Mouse (Mus musculus) limb, embryonic 13.5 days (tissue): ENCODE results near the gene Kcna7. TPM values are rescaled to one million over a fixed set of nuclear protein-coding genes. Genes with fewer than 3 reads are reported as not detected.
A peak's percentile ranks its signal among the peaks of the same experiment; 100 is the strongest.

Source experiments
- ATAC-seq: fragments of 200-750 bp; cut with Nextera tagmentation; 2 replicates; pipeline ENCODE4 v1.8.0; 2017; ENCODE audit warnings: low read depth, moderate number of reproducible peaks, moderate TSS enrichment; ENCODE audit not compliant: low FRiP score
- H3K27ac ChIP-seq: fragments of 300-500 bp; sonication (generic); 2 replicates; pipeline ENCODE4 v1.5.1; 2015; ENCODE audit warnings: inconsistent platforms, mild to moderate bottlenecking, moderate library complexity
- H3K27me3 ChIP-seq: fragments of 300-500 bp; sonication (generic); 2 replicates; pipeline ENCODE4 v1.6.1; 2015; ENCODE audit warnings: mild to moderate bottlenecking, inconsistent platforms
- H3K36me3 ChIP-seq: fragments of 300-500 bp; sonication (generic); 2 replicates; pipeline ENCODE4 v1.6.1; 2015; ENCODE audit warnings: inconsistent platforms, mild to moderate bottlenecking, moderate library complexity
- H3K4me1 ChIP-seq: fragments of 300-500 bp; sonication (generic); 2 replicates; pipeline ENCODE4 v1.6.1; 2015; ENCODE audit warnings: inconsistent platforms
- H3K4me2 ChIP-seq: fragments of 300-500 bp; sonication (generic); replicated peaks from 2 replicates; pipeline ENCODE4 v1.6.1; 2015; ENCODE audit warnings: inconsistent platforms, mild to moderate bottlenecking, moderate library complexity
- H3K4me3 ChIP-seq: fragments of 300-500 bp; sonication (generic); 2 replicates; pipeline ENCODE4 v1.5.1; 2015; ENCODE audit warnings: moderate library complexity, mild to moderate bottlenecking, inconsistent platforms
- H3K9ac ChIP-seq: fragments of 300-500 bp; sonication (generic); 2 replicates; pipeline ENCODE4 v1.6.1; 2015; ENCODE audit warnings: mild to moderate bottlenecking, inconsistent platforms
- H3K9me3 ChIP-seq: fragments of 300-500 bp; sonication (generic); 2 replicates; pipeline ENCODE4 v1.6.1; 2016; ENCODE audit warnings: inconsistent platforms
- WGBS: fragments of 180-500 bp; shearing (Covaris S2); methylation state at CpG from one replicate; pipeline ENCODE4 v1.1.7; 2015; 5-methylcytosine and 5-hydroxymethylcytosine counted together
- polyA plus RNA-seq: library from polyadenylated mRNA; unstranded; fragments of >200 nt; fragmentation: Nextera tagmentation; extraction: Ambion mirVana; gene quantifications from 2 replicates; pipeline ENCODE4 v1.2.1, GENCODE M21; 2015

Gene Kcna7
- polyA plus RNA-seq, 1 experiment from 2014 or later: not detected

- 90% methylated on average over 5 of the region's 5 CpGs for WGBS
- H3K27me3 ChIP-seq: no peaks in the 10 kb centered on the region
- H3K4me3 ChIP-seq: 0 out of 2 replicates have a peak overlapping the region, but pooled peaks have one; percentile 13
- no peak for ATAC-seq
- peaks cover 47% of the 10 kb centered on the region for H3K4me1 ChIP-seq
- H3K36me3 ChIP-seq: peaks cover 29% of the 10 kb centered on the region
- no peak overlapping the region for H3K27ac ChIP-seq
- H3K9ac ChIP-seq: peak overlapping the region; percentile 77; the same call in 1 of the 2 replicates
- peak overlapping the region; percentile 82 for H3K4me2 ChIP-seq
- no peaks in the 10 kb centered on the region for H3K9me3 ChIP-seq
These were observed 31.0 kb downstream of the Kcna7 start for GRCm38 (mm10) chr7:45436444-45436843.

GRCm38 (mm10) chr7:45437046-45437445, 31.6 kb downstream of the Kcna7 start:
- WGBS: 20% methylated on average over 6 of the region's 6 CpGs
- no peak for ATAC-seq
- peak overlapping the region; percentile 82 for H3K4me2 ChIP-seq
- H3K9me3 ChIP-seq: no peaks in the 10 kb centered on the region
- 0 out of 2 replicates have a peak overlapping the region, but pooled peaks have one; percentile 13 for H3K4me3 ChIP-seq
- H3K36me3 ChIP-seq: peaks cover 27% of the 10 kb centered on the region
- no peak overlapping the region for H3K27ac ChIP-seq
- H3K27me3 ChIP-seq: no peaks in the 10 kb centered on the region
- H3K4me1 ChIP-seq: peaks cover 47% of the 10 kb centered on the region
- H3K9ac ChIP-seq: no peak overlapping the region

GRCm38 (mm10) chr7:45437521-45438276, 32.2 kb downstream of the Kcna7 start, which contains the start of gene Ruvbl2:
Ruvbl2 (minus strand) TSS chr7:45438096.
- Histone ChIP-seq H3K9ac (no peak within 1 kb of the TSS), H3K4me1 (peaks cover 44% of the 10 kb centered on the region), H3K36me3 (peaks cover 32% of the 10 kb centered on the region), H3K27ac (no peak within 1 kb of the TSS), H3K27me3 (no peaks in the 10 kb centered on the region), H3K9me3 (no peaks in the 10 kb centered on the region), H3K4me2 (peak within 1 kb of the TSS; percentile 82), H3K4me3 (peak within 1 kb of the TSS; percentile 13)
- no peak for ATAC-seq
- WGBS: 13% methylated on average over 19 of the region's 19 CpGs

GRCm38 (mm10) chr7:45443526-45444420, 38.3 kb downstream of the Kcna7 start:
- Histone ChIP-seq H3K4me1 (no peaks in the 10 kb centered on the region), H3K27me3 (no peaks in the 10 kb centered on the region), H3K4me2 (no peak overlapping the region), H3K9ac (no peak overlapping the region), H3K36me3 (peaks cover 74% of the 10 kb centered on the region), H3K9me3 (no peaks in the 10 kb centered on the region), H3K4me3 (no peak overlapping the region), H3K27ac (no peak overlapping the region)
- 86% methylated on average over 22 of the region's 22 CpGs for WGBS
- ATAC-seq: no peak

- H3K9ac ChIP-seq: no peak overlapping the region
- no peaks in the 10 kb centered on the region for H3K9me3 ChIP-seq
- peaks cover 70% of the 10 kb centered on the region for H3K36me3 ChIP-seq
- H3K4me2 ChIP-seq: no peak overlapping the region
- H3K27ac ChIP-seq: no peak overlapping the region
- H3K4me1 ChIP-seq: no peaks in the 10 kb centered on the region
- no peak overlapping the region for H3K4me3 ChIP-seq
- H3K27me3 ChIP-seq: no peaks in the 10 kb centered on the region
- no peak for ATAC-seq
These were observed 41.1 kb downstream of the Kcna7 start for GRCm38 (mm10) chr7:45446589-45446988.

GRCm38 (mm10) chr7:45447325-45447990, 42.0 kb downstream of the Kcna7 start:
- Histone ChIP-seq H3K36me3 (peaks cover 74% of the 10 kb centered on the region), H3K9me3 (no peaks in the 10 kb centered on the region), H3K9ac (no peak overlapping the region), H3K4me2 (no peak overlapping the region), H3K4me1 (no peaks in the 10 kb centered on the region), H3K27ac (no peak overlapping the region), H3K27me3 (no peaks in the 10 kb centered on the region), H3K4me3 (no peak overlapping the region)
- ATAC-seq: peak; percentile 37
- 32% methylated on average over 11 of the region's 11 CpGs for WGBS

- ATAC-seq: no peak
- WGBS: 91% methylated on average over 1 of the region's 1 CpGs
- peaks cover 72% of the 10 kb centered on the region for H3K36me3 ChIP-seq
These were observed 44.5 kb downstream of the Kcna7 start for GRCm38 (mm10) chr7:45449974-45450373.

GRCm38 (mm10) chr7:45451344-45451982, 46.0 kb downstream of the Kcna7 start:
- H3K9ac ChIP-seq: no peak overlapping the region
- WGBS: 55% methylated on average over 23 of the region's 23 CpGs
- peaks cover 72% of the 10 kb centered on the region for H3K36me3 ChIP-seq
- H3K4me3 ChIP-seq: no peak overlapping the region
- H3K4me2 ChIP-seq: no peak overlapping the region
- no peaks in the 10 kb centered on the region for H3K27me3 ChIP-seq
- 0 out of 2 replicates have a peak, but pooled peaks have one; percentile 45 for ATAC-seq
- H3K27ac ChIP-seq: no peak overlapping the region
- peaks cover 4% of the 10 kb centered on the region; the same call in 1 of the 2 replicates for H3K4me1 ChIP-seq
- no peaks in the 10 kb centered on the region for H3K9me3 ChIP-seq

More at GRCm38 (mm10) chr7:45449974-45450373, 44.5 kb downstream of the Kcna7 start:
- H3K27ac ChIP-seq: no peak overlapping the region
- H3K4me1 ChIP-seq: no peaks in the 10 kb centered on the region
- no peak overlapping the region for H3K4me3 ChIP-seq
- no peaks in the 10 kb centered on the region for H3K27me3 ChIP-seq
- H3K4me2 ChIP-seq: no peak overlapping the region
- no peaks in the 10 kb centered on the region for H3K9me3 ChIP-seq
- H3K9ac ChIP-seq: no peak overlapping the region

- Histone ChIP-seq H3K27ac (no peak overlapping the region), H3K4me3 (no peak overlapping the region), H3K4me1 (peaks cover 24% of the 10 kb centered on the region), H3K9me3 (no peaks in the 10 kb centered on the region), H3K4me2 (no peak overlapping the region), H3K27me3 (no peaks in the 10 kb centered on the region), H3K36me3 (peaks cover 73% of the 10 kb centered on the region), H3K9ac (no peak overlapping the region)
- ATAC-seq: no peak
- 94% methylated on average over 15 of the region's 15 CpGs for WGBS
These were observed 49.5 kb downstream of the Kcna7 start for GRCm38 (mm10) chr7:45454971-45455370.

GRCm38 (mm10) chr7:45455932-45456696, 50.7 kb downstream of the Kcna7 start:
- no peak for ATAC-seq
- H3K4me1 ChIP-seq: peaks cover 35% of the 10 kb centered on the region
- H3K36me3 ChIP-seq: peaks cover 67% of the 10 kb centered on the region
- H3K27me3 ChIP-seq: no peaks in the 10 kb centered on the region
- H3K4me2 ChIP-seq: no peak overlapping the region
- H3K9me3 ChIP-seq: no peaks in the 10 kb centered on the region
- H3K4me3 ChIP-seq: no peak overlapping the region
- H3K9ac ChIP-seq: no peak overlapping the region
- 71% methylated on average over 13 of the region's 13 CpGs for WGBS
- H3K27ac ChIP-seq: no peak overlapping the region; the same call in 1 of the 2 replicates
